Mouse (Mus musculus) limb, embryonic 14.5 days (tissue): ENCODE data around the gene Hlcs. TPM values are rescaled to one million over a fixed set of nuclear protein-coding genes. Genes with fewer than 3 reads are reported as not detected.

Source experiments
- ATAC-seq: fragments of 200-750 bp; cut with Nextera tagmentation; 2 replicates; pipeline ENCODE4 v1.8.0; 2017; ENCODE audit warnings: low read depth, moderate number of reproducible peaks, moderate TSS enrichment; ENCODE audit not compliant: low FRiP score
- DNase-seq: peaks from one replicate; pipeline ENCODE4 v3.0.0-alpha.2; 2015; ENCODE audit warnings: low spot score
- H3K27ac ChIP-seq: fragments of 300-500 bp; sonication (generic); replicated peaks from 2 replicates; pipeline ENCODE4 v1.5.1; 2014; ENCODE audit warnings: low read depth, mild to moderate bottlenecking, low read length, moderate library complexity, mixed read lengths
- H3K27me3 ChIP-seq: fragments of 300-500 bp; sonication (generic); 2 replicates; pipeline ENCODE4 v1.6.1; 2014; ENCODE audit warnings: low read length, mixed read lengths; ENCODE audit not compliant: control insufficient read depth, insufficient read depth
- H3K36me3 ChIP-seq: fragments of 300-500 bp; sonication (generic); 2 replicates; pipeline ENCODE4 v1.6.1; 2014; ENCODE audit warnings: mild to moderate bottlenecking, low read length, moderate library complexity, mixed read lengths; ENCODE audit not compliant: control insufficient read depth, insufficient read depth
- H3K4me1 ChIP-seq: fragments of 300-500 bp; sonication (generic); 2 replicates; pipeline ENCODE4 v1.6.1; 2014; ENCODE audit warnings: antibody characterized with exemption, low read length, mixed read lengths; ENCODE audit not compliant: control insufficient read depth, insufficient read depth
- H3K4me2 ChIP-seq: fragments of 300-500 bp; sonication (generic); replicated peaks from 2 replicates; pipeline ENCODE4 v1.6.1; 2014; ENCODE audit warnings: low read depth, mild to moderate bottlenecking, low read length, moderate library complexity; ENCODE audit not compliant: severe bottlenecking
- H3K4me3 ChIP-seq: fragments of 300-500 bp; sonication (generic); replicated peaks from 2 replicates; pipeline ENCODE4 v1.5.1; 2014; ENCODE audit warnings: low read length
- H3K9ac ChIP-seq: fragments of 300-500 bp; sonication (generic); 2 replicates; pipeline ENCODE4 v1.6.1; 2014; ENCODE audit warnings: mild to moderate bottlenecking, low read depth, low read length, moderate library complexity; ENCODE audit not compliant: severe bottlenecking
- H3K9me3 ChIP-seq: fragments of 300-500 bp; sonication (generic); 2 replicates; pipeline ENCODE4 v1.6.1; 2016; ENCODE audit warnings: low read length; ENCODE audit not compliant: control insufficient read depth
- POLR2A ChIP-seq: fragments of 200-500 bp; IDR thresholded peaks from 2 replicates; pipeline ENCODE4 v1.8.0; 2012; ENCODE audit warnings: inconsistent platforms, mild to moderate bottlenecking, moderate library complexity, borderline replicate concordance; ENCODE audit not compliant: insufficient read depth, insufficient read length; ENCODE audit errors: extremely low read depth
- WGBS: fragments of 180-500 bp; shearing (Covaris S2); extraction: QIAGEN DNeasy Blood & Tissue Kit; methylation state at CpG from one replicate; pipeline ENCODE4 v1.1.7; 2014; 5-methylcytosine and 5-hydroxymethylcytosine counted together
- polyA plus RNA-seq, 2 experiments: library from polyadenylated mRNA; depleted of rRNA in 1 of 2; stranded (reverse) in 1 of 2; unstranded in 1 of 2; fragments of >200 nt; fragmentation: Nextera tagmentation in 1 of 2; extraction: Ambion mirVana in 1 of 2; gene quantifications; 2 replicates each; pipeline versions ENCODE4 v1.2.1 to v1.2.3; 2012 to 2014

The Hlcs gene
- polyA plus RNA-seq, 2 experiments: 6.3 to 7.1 TPM

DNA sequence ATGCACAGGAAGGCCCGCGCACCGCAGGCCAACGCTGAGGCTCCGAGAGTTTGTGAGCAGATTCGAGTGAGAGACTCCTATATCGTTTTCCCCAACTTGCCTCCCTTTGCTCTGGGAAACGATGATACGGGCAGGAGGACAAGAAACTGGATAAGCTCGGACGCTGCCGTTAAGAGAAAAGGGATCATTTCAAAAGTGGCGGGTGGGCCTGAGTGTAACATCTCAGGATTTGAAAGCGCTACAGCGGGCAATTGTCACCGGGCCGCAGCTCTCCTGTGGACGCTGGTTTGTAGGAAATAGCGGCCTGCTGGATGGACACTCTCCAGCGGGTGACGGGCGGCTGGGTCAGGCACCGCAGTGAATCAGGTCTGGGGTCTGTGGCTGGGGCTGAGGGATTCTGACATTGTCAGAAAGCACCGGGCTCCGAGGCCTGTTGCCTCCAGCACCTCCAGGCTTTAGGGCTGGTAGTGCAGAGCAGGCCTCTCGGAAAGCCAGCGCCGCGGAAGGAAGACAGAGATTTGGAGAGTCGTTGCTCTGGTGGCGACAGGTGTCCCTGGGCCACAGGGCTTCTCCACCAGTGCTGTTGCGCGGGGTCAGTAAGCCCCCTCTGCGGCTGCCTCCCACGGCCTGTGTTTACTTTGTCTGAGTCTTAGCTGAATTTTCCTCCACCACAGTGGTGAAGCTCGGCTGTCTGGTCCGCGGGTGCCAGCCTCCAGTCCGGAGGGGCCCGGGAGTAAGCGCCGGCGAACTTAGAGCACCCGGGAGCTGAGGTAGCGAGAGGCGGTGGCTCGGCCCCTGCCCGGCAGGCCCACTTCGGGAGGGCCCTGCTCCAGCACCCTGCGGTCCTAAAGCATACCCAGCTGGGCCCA is 226.4 kb downstream of the Hlcs start:
- H3K4me3 ChIP-seq: peak overlapping the region; percentile 20
- H3K27me3 ChIP-seq: peaks cover 96% of the 10 kb centered on the region
- H3K4me2 ChIP-seq: peak overlapping the region; percentile 22
- H3K4me1 ChIP-seq: peaks cover 14% of the 10 kb centered on the region; the same call in 1 of the 2 replicates
- H3K9me3 ChIP-seq: no peaks in the 10 kb centered on the region
- DNase-seq: no peak
- ATAC-seq: no peak
- H3K36me3 ChIP-seq: no peaks in the 10 kb centered on the region
- no peak for TF ChIP-seq POLR2A
- no peak overlapping the region for H3K27ac ChIP-seq
- H3K9ac ChIP-seq: peak overlapping the region; percentile 25; the same call in 1 of the 2 replicates
- WGBS: 2% methylated on average over 44 of the region's 50 CpGs

DNA sequence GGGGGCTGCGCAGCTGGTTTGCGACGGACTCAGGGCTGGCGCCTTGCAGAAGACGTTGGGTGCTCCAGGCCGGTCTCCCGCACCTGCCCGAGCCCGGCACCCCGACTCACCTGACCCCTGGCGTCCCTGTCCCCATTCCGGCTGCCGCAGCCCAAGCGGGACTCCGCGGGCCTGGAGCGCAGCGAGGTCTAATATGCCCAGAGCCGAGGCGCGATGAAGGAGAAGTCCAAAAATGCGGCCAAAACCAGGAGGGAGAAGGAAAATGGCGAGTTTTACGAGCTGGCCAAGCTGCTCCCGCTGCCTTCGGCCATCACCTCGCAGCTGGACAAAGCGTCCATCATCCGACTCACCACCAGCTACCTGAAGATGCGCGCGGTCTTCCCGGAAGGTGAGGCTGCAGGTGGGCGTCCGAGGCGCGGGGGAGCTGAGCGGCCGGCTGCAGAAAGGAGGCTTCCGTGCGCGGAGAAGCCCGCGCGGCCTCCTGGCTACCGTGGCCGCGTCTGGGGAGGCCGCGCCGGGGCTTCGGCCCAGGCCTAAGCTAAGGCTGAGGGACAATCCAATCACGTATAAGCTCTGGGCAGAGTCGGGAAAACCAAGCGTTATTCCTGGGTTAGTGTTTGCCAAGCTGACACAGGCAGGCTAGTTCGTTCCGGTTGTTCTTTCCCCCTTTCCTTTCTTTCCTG is 227.6 kb downstream of the Hlcs start:
- H3K4me3 ChIP-seq: peak overlapping the region; percentile 36
- under 1% methylated on average over 38 of the region's 57 CpGs for WGBS

DNA sequence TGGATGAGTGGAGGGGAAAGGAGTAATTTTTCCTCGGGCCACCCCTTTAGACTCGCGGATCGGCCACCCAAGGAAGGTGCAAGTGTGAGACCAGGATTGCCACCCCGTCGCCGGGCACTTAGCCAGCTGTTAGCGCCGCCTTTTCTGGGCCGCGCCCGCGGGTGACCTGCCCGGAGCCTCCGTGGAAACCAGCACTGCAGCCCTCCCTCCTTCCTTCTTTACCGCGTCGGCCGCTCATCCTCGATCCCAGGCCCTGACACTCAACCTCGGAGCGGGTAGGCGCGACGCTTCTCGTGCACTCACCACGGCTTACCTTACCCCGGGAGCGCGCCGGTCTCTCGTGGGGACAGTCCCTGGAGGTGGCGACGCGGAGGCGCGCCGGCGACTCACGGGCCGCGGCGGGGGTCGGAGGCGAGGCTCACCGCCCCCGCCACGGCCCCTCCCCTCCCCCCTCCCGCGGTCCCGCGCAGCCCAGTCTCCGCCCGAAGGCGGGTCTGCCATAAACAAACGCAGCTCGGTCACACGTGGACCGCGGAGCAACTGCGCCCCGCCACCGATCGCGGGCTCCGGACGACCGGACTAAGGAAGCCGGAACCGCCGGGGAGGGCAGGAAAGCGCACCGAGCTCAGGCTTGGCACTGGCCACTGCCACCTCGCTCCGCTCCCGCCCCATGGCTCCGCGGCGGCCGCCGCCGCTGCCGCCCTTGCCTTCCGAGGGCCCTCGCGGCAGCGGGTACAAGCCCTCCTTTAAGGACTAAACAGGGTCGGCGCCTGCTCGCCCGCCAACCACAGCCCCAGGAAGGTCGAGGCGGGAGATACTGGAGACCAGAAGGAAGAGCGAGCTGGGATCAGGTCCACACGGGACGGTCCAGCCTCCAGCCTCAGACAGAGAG is 228.4 kb downstream of the Hlcs start, which contains the start of gene Sim2:
Gene Sim2, plus strand, starts transcription at position 221 of the 892 bp plus-strand sequence.
- 0 out of 2 replicates have a peak, but pooled peaks have one; percentile 9 for ATAC-seq
- 4% methylated on average over 75 of the region's 96 CpGs for WGBS
- no peak for DNase-seq

More for the DNA sequence above, 227.6 kb downstream of the Hlcs start:
- H3K9me3 ChIP-seq: no peaks in the 10 kb centered on the region
- H3K9ac ChIP-seq: peak overlapping the region; percentile 43
- peaks cover 14% of the 10 kb centered on the region; the same call in 1 of the 2 replicates for H3K4me1 ChIP-seq
- peak overlapping the region; percentile 71 for H3K4me2 ChIP-seq
- H3K27me3 ChIP-seq: peaks cover 96% of the 10 kb centered on the region
- no peak overlapping the region for H3K27ac ChIP-seq
- DNase-seq (no peak), ATAC-seq (no peak)
- no peak for TF ChIP-seq POLR2A
- no peaks in the 10 kb centered on the region for H3K36me3 ChIP-seq

GRCm38 (mm10) chr16:94083848-94084525 is 229.4 kb downstream of the Hlcs start:
- H3K9ac ChIP-seq: 0 out of 2 replicates have a peak overlapping the region, but pooled peaks have one; percentile 14
- peaks cover 18% of the 10 kb centered on the region for H3K4me1 ChIP-seq
- ATAC-seq (no peak), DNase-seq (no peak)
- TF ChIP-seq POLR2A: no peak
- H3K27me3 ChIP-seq: peaks cover 96% of the 10 kb centered on the region
- H3K27ac ChIP-seq: no peak overlapping the region
- peak overlapping the region; percentile 71 for H3K4me2 ChIP-seq
- no peaks in the 10 kb centered on the region for H3K9me3 ChIP-seq
- WGBS: 2% methylated on average over 41 of the region's 41 CpGs
- peak overlapping the region; percentile 36 for H3K4me3 ChIP-seq
- no peaks in the 10 kb centered on the region for H3K36me3 ChIP-seq

More for the DNA sequence above, 228.4 kb downstream of the Hlcs start, which contains the start of gene Sim2:
- Histone ChIP-seq H3K4me3 (peak within 1 kb of the TSS; percentile 36), H3K4me2 (peak within 1 kb of the TSS; percentile 71), H3K9me3 (no peaks in the 10 kb centered on the region), H3K9ac (peak within 1 kb of the TSS; percentile 43), H3K4me1 (peaks cover 14% of the 10 kb centered on the region; the same call in 1 of the 2 replicates), H3K27ac (no peak within 1 kb of the TSS), H3K27me3 (peaks cover 96% of the 10 kb centered on the region), H3K36me3 (no peaks in the 10 kb centered on the region)
- no peak for TF ChIP-seq POLR2A
